Mouse (Mus musculus): ENCODE results near the gene Exosc2.
"Not testable (repeated sequence)": the region's sequence is repeated elsewhere in the genome, so short reads cannot be mapped to it uniquely, and the experiment has no call there.

- TF ChIP-seq CHD2 (IDR thresholded peaks at IDR 0.05; ENCODE audit: low read depth, low read length); ZC3H11A (IDR thresholded peaks at IDR 0.05; ENCODE audit: borderline replicate concordance, low read depth, low read length); HCFC1 (IDR thresholded peaks at IDR 0.05; ENCODE audit: borderline replicate concordance, insufficient read depth, low read length): not testable (repeated sequence)
- TF ChIP-seq ZNF384 (IDR thresholded peaks at IDR 0.05; ENCODE audit: low read depth, low read length) = 0 out of 2 replicates have a peak, but pooled peaks have one; percentile 49
Measured at GRCm38 (mm10) chr2:31681051-31681707, 10.7 kb downstream of the Exosc2 start.

Data from ES-E14 (cell line).